Mouse (Mus musculus) cerebellum, adult 18-20 months (tissue): ENCODE measurements around the gene Myo5a.
"Not testable (repeated sequence)": the region's sequence is repeated elsewhere in the genome, so short reads cannot be mapped to it uniquely, and the experiment has no call there.

ENCODE experiments used
- DNase-seq, 2 experiments: peaks; one replicate each; pipeline ENCODE4 v3.0.0; 2021

The Myo5a gene

DNA sequence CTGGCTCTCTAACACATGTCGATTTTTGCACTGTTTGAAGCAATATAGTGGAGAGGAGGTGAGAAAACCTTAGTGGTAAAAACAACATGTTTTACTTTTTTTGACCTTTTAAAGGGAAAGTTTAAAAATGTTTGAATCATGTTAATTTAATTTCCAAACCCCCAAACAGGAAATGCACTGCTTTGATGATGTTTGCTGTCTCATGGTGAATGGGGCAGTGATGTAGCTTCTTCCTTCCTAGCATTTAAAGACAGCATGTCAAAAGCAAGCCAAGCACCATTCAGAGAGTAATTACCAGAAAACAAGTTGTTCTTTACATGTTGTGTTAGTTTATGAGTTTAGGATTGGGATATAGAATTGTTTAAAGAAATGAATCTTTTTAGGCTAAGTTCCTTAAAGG is 138.4 kb downstream of the Myo5a start:
- DNase-seq: no peak

DNA sequence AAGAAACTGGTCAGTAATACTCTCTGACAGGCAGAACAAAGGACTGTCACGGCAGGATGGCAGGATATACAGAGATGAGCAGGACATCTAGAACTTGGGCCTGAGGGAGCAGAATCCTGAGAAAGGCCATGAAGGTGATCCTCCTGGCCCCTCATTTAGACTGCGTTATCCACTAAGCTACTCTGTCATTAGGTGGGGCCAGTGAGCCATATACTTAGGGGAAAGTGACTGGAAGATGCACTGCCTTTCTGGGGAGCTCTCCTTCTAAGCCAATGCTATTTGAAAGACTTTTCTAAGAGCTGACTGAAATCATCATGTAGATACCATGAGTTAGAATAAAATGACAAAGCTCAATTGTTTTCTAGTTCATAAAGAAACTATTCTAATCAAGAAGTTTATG is 139.5 kb downstream of the Myo5a start:
- DNase-seq: no peak

- peak; percentile 62 to 67 for DNase-seq
Measured at GRCm38 (mm10) chr9:75214743-75215413, 144.1 kb downstream of the Myo5a start.

- no peak for DNase-seq
Measured at GRCm38 (mm10) chr9:75219942-75220341, 149.1 kb downstream of the Myo5a start.

GRCm38 (mm10) chr9:75221420-75222287 is 150.8 kb downstream of the Myo5a start:
- no peak for DNase-seq

GRCm38 (mm10) chr9:75231841-75232746 is 161.3 kb downstream of the Myo5a start, which contains the start of gene Myo5c:
Gene Myo5c (plus strand): TSS chr9:75232020.
- DNase-seq: peak in 1 of 2 experiments; percentile 35

- no peak for DNase-seq
Measured at GRCm38 (mm10) chr9:75232860-75233259, 162.0 kb downstream of the Myo5a start.

DNA sequence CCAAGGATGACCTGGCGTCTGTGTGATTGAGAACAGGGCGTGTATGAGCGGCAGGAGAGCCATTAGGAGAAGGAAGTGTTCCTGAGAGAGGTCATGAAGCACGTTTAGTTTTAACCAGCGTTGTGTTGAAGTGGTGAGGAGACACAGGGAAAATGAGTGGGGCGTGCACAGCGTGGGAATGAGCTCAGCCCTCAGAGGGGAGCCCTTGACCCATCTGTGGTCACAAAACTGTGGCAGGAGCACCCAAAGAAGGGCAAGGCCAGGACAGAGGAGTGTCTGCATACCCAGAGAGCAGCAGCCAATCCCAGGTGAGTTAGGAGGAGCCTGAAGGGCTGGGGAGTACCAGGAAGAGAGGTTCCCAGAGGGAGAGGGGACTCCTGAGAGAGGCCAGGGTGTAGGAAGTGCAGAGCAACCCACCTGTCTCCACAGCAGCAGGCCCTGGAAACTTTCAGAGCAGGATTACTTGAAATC is 163.5 kb downstream of the Myo5a start:
- no peak for DNase-seq

- DNase-seq: no peak
Measured at GRCm38 (mm10) chr9:75234983-75235627, 164.3 kb downstream of the Myo5a start.

DNA sequence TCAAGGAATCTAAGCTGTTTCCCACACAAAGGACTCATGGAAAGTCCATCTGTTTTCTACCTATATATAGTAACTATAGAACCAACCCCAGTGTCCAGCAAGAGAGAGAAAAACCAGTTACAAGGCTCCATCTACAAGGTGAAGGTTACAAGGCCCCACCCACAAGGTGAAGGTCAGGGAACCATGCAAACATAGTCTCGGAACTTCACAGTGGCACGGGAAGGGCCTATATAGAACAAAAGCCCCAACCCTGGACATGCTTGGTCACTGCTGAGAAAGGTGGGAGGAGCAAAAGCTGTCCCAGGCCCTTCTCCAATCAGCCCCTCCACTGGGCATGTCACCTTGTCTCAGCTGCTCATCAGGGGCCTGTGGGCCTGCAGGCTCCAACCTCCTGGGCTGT is 164.9 kb downstream of the Myo5a start:
- no peak for DNase-seq

DNA sequence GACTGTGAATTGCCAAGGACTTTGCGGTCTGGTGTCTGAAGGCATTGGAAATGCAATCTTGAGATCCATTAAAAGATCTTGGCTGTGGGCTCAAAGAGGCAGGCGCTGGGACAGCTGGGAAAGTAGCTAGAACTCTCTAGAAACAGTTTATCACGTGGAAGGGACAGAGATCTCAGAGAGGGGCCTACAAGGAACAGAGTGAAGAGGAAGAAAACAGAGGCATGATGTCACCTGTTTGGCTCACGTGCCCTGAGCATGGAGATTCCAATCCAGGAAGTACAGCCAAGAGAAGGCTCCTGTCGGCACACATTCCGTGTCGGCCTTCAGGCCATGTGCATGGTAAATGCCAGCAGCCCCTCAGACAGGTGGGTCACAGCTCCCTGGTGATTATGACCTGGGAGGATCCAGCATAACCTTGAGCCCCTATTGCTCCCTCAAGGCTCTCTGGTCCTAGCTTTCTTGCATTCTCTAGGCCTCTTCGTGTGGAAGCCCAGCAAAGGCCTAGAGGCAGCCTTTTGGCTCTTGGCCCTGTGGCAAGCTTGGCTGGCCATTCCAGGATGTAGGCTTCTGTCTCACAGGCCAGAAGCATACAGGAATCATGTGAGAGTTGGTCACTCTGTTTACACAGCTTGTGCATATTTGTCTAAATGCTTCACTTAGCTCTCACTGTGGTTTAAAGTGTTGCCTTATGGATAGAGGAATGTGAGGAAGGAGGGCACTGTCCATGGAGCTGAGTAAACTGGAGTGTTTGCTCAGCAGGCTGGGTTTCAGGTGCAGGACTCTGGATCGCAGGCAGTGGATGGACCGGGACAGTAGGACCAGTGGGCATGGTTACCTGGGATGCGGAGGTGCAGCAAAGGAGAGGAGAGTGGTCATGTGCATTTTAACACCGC is 165.8 kb downstream of the Myo5a start:
- DNase-seq: peak in 1 of 2 experiments; percentile 36

DNA sequence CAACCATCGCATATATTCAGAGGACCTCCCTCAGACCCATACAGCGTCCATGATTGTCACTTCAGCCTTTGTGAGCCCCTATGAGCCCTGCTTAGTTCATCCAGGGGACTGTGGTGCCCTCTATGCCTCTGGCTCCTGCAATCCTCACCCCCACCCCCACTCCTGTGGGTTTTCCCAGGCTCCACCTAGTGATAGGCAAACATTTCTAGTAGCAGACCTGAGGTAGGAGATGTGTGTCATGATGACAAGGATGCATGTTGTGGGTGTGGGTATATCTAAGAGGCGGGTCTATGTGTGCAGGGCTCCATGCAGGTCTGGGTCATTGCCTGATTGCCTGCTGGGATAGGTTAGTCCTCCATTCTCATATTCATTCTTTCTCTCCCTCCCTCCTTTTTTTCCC is 167.4 kb downstream of the Myo5a start:
- no peak for DNase-seq

- DNase-seq: no peak
Measured at GRCm38 (mm10) chr9:75243052-75243451, 172.2 kb downstream of the Myo5a start.

DNA sequence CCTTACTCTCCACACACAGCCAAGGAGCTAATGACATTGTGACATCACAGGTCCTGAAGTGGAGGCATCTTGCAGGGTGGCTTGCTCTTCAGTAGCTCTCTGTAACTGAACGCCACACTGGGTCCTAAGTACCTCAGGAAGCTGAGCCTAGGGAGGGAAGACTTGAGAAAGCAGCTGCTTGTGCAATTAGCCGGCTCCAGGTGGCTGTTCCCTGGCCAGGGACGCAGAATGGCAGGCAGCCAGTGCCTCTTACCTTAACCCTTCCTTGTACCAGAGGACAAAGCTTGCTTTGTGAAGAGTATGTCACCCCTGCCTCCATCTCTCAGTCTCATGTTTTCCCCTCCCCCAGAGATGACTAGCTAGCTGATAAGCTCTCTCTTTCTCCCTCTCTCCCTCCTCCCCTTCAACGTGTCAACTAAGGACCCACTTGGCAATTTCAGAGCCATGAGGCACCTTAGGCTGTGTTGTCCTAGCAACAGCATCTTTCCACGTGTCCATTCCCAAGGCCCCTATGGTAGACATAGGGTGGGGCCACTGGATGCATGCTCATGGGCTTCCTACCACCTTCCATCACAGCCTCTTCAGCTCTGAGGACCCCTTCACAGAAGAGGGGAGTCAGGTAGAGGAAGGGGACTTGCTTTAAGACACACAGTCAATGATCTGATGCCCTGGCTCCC is 173.1 kb downstream of the Myo5a start:
- DNase-seq: peak; percentile 80 to 83

DNA sequence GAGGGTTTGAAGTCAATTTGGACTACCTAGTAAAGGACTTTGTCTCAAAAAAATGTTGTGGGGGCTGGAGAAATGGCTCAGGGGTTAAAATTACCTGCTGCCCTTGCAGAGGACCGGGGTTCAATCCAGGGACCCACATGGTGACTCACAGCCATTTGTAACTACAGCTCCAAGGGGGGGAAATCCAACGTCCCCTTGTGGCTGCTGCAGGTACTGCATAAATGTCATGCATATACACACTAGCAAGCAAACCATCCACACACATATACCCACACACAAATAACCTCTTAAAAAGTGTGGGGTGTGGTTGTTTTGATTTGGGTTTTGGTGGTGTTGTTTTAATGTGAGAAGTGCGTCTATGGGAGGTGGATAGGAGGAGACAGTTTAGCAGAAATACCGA is 173.7 kb downstream of the Myo5a start:
- no peak for DNase-seq

- no peak for DNase-seq
Measured at GRCm38 (mm10) chr9:75246080-75246930, 175.5 kb downstream of the Myo5a start.

DNA sequence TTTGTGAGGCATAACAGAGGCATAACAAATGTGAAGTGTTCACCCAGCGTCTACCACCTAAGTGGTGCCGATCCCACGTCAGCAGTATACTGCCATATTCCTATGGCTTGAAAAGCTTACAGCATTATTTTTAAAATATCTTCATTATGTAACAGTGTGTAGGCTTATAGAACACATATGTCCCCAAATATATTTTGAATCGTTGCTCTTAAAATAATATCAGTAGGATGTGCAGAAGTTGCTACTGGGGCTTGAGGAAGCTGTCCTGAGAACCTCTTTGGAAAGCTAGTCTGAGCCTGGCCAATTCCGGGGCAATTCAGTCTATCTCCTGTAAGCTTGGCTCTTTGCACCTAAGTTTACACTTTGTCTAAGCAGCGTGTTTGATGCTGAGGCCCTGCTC is 177.1 kb downstream of the Myo5a start:
- DNase-seq: no peak

GRCm38 (mm10) chr9:75248359-75248758 is 177.5 kb downstream of the Myo5a start:
- no peak for DNase-seq

DNA sequence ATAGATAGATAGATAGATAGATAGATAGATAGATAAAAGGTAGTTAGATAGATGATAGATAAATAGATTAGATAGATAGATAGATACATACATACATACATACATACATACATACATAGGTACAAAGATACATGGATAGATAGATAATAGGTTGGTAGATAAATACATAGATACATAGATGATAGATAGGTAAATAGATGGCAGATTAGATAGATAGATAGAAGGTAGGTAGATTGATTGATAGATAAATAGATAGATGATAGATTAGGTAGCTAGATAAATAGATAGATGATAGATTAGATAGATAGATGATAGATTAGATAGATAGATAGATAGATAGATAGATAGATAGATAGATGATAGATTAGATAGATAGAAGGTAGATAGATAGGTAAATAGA is 178.1 kb downstream of the Myo5a start:
- no peak for DNase-seq

DNA sequence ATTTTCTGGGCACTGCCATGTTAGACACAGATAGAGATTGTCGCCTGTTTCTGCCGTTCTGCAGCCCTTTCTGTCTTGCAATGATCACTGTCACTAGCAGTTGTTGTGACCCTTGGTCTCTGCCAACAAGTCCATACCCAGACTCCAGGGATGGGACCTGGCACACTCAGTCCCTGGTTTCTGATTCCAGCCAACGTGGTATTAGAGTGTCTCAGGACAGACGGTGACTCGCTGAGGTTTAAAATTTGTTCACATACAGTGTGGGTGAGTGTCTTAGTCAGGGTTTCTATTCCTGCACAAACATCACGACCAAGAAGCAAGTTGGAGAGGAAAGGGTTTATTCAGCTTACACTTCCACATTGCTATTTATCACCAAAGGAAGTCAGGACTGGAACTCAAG is 182.3 kb downstream of the Myo5a start:
- not testable (repeated sequence) for DNase-seq
